Mouse (Mus musculus) 3134 (cell line): ENCODE results near the gene Elf5.

Source experiments
- DNase-seq: peaks from one replicate; pipeline ENCODE4 v3.0.0-alpha.2; 2011; ENCODE audit warnings: low spot score; ENCODE audit not compliant: insufficient read length; ENCODE audit errors: extremely low read depth

The Elf5 gene

DNA sequence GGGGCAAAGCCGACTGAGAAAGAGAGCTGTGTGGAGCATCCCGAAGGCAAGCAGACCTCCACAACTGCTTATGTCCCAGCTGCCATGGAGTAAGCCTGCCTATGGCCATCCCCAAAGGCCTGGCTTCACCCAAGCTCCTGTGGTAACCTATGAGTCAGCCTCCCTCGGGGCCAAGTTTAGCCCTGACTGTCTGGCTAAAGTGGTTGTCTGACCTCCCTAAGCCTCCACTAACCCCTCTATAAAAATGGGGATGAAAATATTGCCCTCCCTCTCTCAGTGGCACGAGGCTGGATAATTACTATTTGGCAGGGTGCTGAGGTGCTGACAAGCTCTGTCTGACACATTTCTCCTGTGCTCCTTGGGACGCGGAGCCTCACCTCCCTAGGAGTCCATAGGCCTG lies at the start of gene Elf5:
Gene Elf5 (plus strand): TSS at position 341 of the 400 bp plus-strand sequence.
- DNase-seq = peak; percentile 18

DNA sequence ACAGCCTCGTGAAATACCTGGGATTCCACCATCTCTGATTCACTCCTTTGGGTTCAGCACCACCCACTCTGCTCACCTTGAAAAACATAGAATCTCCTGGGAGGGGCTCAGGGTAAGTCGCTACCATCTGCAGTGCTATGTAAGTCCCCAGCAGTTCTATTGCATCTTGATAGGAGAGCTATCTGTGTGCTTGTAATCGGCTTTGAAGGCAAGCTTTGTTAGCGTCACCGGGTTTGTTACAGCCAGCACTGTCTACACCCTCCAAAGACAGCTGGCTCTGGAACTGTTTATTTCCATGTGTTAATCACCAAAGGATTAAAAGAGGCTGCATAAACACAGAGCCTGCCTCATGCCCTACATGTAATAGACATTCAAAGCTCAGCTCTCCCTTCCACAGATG lies 38.9 kb upstream of the Elf5 start:
- no peak for DNase-seq

DNA sequence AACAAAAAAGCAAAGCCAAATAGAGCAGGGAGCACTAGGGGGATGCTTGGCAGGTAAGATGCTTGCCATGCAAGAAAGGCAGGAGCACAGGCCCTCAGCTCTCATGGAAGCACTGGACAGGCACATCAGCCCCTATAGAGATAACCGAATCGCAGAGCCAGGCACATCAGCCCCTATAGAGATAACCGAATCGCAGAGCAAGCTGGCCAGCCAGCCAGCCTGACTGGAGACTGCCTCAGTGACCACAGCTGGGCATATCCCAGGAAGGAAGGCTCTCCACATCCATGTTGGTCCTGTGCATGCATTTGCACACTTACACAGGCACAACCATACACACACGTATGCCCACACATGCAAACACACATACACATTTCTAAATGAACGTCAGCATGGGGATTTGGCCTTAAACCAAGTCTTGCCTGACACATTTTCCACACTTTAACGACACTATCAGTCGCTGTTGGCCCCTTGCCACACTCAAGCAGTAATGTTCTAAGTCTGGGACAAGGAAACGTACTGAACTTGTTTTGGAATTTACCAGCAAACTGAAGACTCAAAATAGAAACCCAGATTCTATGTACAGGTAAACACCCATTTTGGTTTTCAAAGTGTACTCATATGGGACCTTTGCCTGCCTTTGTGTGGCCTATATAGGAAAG lies 31.9 kb upstream of the Elf5 start:
- DNase-seq = no peak

DNA sequence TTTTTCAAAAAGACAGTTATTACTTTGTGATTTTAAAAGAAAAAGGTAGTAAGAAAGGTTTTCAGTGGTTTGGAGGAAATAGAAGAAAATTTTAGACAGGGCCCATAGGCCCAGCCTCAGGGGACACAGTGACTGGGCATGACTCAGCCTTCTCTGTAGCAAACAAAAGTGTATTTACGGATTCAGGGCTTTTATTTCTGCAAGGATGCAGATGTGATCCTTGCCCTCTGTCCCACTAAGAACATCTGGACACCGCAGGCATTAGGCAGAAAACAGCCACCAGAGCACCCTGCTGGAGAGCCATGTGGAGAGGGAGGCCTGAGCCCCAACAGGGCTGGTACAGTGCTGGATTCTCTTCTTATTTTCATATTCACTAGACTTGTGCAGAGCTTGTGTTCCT lies 29.3 kb upstream of the Elf5 start:
- no peak for DNase-seq

DNA sequence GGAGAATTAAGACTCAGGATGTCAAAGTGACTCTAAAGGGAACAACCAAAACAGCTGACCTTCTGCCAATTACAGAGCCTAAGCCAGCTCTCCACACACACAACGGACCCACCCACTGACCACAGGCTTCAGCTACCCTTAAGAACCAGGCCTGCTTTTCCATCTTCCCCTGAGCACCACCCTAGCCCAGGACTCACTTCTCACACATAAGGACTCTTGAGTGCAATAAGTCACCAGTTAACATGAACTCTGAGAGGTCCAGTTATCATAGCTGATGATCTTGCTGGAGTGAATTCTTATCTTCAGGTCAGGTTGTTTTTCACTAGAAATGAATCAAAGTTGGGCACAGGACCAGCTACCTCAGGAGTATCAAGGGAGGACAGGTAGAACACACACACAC lies 23.6 kb upstream of the Elf5 start:
- no peak for DNase-seq

DNA sequence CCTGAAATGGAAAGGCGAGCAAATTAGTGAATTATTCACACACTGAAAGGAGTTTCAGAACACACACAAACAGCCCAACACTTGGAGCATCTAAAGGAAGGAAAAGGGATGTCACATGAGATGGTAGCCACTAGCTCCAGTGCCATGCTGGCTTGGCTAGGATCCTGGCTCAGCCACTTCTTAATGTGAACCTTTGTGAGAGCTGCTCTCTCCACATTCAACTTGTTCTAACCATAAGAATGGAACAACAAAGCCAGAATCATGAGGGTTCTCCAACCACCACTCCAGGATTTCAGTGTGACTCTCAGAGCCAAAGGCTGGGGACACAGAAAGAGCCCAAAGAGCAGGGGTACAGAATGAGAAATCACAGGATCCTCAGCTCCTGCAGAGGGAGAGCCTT lies 23.2 kb upstream of the Elf5 start:
- DNase-seq = no peak

DNA sequence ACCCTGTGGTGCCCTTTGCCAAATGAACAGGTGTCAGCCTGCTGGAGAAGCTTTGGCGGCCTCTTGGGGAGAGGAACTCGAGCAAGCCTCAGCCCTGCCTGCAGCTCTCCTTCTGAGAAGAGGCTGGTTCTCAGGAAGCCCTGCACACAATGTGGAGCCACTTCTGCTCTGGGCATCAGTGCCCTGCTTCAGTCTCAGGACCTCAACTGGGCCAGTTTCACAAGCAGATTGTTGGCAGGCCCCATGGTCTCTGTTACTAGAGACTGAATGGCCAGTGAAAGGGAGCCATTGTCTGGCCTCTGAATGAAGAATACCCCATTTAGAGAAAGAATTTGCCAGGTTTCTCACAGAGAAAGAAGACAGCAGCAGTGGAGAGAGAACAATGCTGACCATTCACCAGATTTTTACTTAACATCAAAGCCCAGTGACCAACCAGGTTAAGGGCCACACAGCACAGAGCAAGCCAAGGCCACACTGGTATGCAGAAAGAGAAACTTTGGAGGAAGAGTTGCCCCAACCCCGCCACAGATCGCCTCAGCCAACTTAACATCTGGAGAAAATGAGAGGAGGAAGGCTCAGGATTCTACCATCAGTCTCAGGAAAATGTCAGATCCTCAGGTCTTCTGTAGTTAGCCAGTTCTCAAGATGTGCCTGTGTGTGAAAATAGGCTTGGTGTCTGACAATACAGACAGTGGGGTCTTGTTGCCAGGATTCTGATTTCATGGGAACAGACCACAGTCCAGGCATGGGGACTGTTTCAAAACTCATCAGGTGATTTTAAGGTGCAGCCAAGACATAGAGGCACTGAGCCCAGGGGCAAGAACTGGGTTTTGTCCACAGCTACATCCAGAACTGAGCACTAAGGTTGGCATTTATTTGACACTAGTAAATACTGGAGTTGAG lies 21.2 kb upstream of the Elf5 start:
- DNase-seq = no peak

DNA sequence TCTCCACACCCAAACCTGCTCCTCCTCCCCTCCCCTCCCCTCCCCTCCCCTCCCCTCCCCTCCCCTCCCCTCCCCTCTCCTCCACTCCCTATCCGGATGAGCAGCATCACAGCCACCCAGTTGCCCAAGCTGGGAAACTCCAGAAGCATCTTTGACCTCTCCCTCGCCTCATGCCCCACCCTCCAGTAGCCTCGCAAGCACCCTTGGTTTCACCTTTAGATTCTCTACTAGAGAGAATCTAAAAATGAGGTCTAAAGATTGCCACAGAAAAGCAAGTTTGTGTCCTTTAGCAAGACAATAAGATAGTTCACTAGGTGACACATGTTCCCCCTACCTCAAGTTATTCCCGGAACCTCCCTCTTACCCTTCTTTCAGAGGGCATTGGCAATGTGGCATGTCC lies 19.9 kb upstream of the Elf5 start:
- DNase-seq = no peak

DNA sequence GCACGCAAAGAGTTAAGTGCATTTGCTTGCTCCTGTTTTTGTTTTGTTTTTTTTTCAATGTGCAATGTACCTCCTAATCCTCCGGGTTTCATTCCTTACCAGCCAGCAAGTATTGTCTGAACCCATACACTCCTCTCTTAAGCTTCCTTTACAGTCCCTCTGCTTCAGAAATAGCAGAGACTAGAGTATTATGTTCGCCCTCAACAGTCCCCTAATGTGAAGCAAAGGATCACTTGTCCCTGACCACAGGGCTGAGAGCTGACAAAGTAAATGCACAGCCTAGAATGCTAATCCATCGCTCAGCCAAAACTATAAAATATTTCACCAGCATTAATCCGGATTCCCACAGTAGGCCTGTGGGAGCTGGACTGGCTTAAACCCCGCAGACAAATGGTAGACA lies 13.4 kb upstream of the Elf5 start:
- no peak for DNase-seq

DNA sequence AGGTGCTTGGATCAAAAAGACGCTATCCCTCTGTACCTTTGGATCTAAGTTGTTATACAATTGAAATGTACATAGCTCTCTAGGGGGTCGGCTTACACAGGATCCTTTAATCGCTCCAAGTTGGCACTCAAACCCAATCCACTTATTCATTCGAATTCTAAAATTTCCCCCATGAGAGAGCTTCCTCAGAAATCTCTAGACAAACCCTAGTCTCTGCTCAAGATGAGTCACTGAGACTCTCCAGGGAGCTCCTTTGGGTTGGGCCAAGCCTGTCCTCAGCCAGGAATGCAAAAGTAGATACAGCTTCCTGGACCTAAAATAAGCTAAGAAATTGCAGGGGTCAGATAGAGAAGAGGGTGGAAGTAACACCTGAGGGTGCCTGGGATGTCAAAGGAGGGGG lies 10.8 kb upstream of the Elf5 start:
- DNase-seq = no peak

DNA sequence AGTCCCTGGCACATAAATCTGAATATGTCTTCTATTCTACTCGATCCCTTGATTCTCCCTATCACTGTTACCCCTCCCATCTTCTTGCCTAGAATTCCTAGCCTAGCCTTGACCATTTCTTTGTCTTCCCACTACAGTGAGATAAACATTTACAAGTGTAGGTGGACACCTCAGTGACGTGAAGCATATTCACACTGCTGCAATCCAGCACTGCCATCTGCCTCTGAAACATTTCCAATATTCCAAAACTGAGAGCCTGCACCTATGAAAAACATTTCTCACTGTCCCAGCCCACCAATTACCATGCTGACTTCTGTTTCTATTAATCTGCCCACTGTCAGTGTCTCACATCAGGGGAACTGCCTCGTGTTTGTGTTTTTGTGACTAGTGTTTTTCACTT lies 5.2 kb upstream of the Elf5 start:
- DNase-seq = no peak

DNA sequence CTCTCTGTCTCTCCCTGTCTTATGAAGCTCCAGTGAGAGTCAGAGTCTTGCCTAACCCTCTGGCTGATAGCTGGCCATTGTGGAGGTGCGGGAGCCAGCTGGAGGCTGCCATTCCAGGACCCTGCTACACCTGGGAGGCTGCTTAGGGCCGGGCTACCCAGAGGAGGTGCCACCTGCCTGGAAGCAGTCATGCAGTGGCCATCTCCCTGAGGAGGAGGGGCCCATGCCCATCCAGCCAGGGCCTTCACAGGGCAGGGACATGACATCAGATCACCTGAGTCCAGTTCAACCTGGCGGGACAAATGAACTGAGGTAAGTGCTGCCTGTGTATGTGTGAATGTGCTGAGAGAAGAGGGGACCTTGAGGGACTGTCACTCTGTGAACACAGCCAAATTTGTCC lies 328 bp downstream of the Elf5 start:
- DNase-seq = peak; percentile 11

DNA sequence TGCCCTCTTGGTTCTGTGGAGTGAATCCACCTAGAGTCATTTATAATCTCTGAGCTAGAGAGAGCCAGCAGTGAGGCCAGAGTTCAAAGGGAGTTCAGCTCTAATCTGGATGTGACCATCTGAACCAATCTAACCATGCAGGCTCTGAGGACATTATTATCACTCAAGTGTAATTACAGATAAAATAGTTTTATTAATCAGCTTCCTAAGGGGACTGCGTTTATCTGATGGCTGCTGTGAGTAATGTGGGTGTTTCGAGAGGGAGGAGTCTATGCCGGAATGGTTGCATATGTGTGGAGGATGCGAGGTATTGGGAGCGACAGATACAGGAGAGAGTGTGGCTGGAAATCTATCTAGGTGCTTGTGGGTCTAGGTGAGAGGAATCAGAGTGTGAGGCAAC lies 1.9 kb downstream of the Elf5 start:
- no peak for DNase-seq

DNA sequence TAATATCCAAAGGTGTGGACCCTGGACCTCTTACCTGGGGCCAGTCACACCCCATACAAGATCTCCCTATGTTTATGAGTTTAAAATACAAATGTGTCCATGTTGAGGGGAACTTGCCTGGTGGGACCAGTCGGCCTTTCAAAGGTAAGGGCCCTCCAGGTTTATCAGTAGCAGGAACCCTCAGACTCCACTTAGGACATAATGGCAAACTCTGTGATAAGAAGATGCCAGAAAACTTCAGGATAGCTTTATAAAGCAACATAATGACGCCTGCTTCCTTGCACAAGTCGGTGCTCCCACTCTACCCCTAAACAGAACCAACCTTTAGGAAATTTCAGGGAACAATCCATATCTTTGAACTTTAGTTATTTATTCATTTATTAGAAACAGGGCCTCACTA lies 4.3 kb downstream of the Elf5 start:
- DNase-seq = no peak

DNA sequence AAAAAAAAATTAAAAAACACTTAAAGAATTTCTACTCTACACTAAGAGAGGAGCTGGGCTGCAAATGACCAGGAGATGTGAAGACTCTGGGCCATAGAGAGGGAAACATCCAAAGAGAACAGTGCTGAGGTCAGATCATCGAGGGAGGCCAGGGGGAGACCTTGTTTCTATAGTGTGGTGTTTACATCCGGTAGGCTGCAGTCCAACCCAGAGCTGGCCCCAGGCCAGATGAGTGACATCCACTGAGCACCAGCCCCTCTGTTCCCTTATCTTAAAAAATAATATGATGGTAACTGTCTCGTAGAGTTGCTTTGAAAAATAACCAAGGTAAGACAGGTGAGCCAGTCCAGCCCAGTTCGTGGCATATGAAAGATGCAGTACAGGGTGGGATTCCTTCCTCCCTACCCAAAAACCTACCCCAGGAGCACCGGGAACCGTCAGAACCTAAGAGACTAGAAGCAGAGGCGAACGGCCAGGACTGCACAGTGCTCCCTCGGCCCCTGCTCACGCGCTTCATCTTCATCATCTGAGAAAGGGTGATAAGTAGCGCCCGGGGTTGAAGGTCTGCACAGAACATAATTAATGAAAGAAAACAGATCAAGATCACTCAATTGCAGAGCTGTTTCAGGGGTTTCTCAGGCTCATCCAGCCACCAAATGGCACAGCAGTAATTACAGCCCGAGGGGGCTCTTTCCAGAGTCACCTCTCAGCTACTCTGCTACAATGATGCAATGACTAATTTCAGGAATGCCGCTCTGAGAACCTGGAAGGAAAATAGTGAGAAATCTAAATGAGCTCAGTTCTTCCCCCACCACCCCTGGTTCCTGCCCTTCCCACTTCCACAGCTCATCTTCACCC lies 9.4 kb downstream of the Elf5 start:
- DNase-seq = no peak

DNA sequence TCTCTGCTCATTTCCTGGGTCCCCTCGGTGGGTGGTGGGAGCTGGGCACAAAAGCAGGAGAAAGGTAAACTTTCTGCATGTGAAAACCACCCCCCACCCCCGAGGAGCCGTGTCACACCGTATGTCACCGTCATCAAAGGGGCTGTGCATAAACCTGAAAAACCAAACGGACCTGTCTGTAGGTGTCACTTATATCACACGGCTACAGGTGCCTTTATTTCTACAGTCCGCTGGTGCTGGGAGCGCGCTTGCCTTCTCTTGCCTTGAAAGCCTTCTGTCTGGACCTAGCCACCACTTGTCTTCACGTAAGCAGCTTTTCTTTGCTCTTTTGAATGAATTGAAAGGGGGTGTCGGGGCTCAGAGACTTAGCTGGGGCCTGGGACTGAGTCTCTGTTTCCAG lies 12.4 kb downstream of the Elf5 start:
- no peak for DNase-seq

DNA sequence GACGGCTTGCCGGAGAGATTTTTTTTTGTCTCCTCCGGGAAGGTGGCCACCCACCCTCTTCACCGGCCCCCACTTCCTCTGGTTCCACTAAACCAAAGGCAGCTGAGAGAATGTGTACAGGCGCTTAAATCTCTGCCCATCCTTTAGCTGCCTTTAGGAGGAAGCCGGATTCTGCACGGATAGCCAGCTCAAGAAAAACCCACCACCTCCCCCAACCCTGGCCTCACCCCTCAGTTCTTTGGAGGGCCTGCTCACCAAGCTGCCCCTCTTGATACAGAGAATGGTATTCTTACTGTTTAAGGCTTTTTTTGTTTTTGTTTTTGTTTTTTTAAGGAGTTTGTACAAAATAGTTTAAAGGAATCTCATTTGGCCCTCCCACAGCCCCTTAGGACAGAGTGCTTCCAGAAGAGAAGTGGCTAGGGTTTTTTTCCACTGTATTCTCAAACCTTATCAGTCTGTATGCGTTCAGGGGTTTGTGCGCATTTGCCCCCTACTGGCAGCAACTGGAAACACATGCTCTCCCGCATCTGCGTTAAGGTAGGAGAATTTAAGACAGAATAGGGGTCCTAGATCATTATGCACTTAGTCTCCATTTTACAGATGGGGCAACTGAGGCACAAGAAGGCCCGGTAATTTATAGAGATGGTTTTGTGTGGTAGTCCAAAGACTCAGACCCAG lies 13.0 kb downstream of the Elf5 start:
- no peak for DNase-seq

DNA sequence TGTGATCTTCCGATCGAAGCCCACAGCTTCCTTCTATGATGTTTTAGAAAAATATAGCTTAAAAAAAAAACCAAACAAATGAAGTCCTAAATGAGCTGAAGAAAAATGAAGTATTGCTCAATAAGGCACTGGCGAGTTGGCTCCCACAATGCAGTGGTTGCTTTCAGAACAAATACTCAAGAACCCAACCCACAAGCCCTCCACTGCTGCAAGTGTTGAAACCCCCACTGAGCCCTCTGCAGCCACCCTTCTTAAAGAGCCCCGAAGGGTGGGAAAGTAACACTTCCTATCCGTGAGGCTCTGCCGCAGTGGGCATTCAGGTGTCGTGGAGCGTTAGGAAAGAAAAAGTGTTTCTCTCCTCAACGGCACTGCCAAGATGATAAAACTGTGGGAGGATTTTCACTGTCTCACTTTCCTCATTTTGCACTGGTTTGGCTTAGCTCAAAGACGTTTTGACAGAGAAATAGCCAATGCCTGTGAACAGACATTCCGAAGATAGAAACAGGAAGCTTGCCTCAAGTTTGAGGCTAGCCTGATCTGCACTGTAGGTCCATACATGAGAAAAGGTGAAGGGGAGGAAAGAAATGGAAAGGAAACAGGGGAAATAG lies 14.1 kb downstream of the Elf5 start:
- no peak for DNase-seq

DNA sequence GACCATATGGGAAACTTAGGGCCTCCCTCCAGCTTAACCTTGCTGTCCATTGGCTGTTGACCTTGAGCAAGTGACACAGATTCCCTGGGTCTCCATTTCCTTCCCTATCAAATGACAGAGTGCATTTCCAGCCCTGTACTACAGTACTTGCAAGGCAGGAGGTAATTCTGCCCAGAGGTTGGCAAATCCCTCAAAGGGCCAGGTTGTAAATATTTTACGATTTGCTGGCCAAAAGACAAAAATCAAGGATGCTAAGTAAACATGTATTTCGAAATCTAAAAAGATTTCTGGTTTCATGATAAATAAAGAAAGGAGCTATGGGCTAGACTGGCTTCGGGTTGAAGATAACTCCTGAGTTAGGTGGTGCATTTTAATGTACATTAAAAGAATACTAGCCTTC lies 16.9 kb downstream of the Elf5 start:
- DNase-seq = no peak

DNA sequence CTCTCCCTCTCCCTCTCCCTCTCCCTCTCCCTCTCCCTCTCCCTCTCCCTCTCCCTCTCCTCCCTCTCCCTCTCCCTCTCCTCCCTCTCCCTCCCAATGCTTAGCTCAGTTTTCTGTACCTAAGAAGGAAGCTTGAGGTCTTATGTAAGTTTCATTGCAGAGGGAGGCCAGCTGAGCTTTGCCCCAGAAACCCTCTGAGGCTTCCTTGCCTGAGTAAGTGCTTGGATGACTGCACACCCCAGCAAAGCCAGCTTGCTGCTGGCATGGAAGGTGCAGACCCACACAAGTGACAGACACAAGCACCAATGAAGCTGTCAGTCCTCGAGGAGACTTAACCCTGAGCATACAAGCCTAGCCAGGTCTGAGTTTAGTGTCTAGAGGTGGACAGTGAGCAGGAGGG lies 19.2 kb downstream of the Elf5 start:
- no peak for DNase-seq
